Comparison of ENCODE assay signal across 9 mouse cellular contexts in the genomic region with DNA sequence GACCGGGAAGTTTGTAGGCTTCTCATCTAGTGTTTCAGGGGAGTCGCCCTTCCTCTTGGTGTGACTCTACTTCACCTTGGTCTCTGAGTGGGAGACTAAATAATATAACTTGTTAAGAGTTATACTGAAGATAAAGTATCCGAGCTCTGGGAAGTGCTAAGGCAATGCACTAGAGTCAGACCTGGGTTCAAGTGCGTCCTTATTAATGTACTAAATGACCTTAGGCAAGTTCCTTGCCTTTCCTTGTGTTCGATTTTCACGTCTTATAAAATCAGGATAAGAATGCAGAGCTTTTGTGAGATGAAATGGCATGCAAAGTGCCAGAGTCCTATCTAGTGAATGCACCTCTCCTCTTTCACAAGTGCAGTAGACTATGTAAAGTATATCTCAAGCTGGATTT. TPM values are rescaled to one million over a fixed set of nuclear protein-coding genes. Genes with fewer than 3 reads are reported as not detected.
DNase-seq lines count a peak whose midpoint lies in the region; ATAC-seq and TF ChIP-seq lines count a peak whose summit lies in the region.
"Had no signal": no experiment of that assay in that cellular context is flagged by ENCODE, and none has a peak within 500 bp of the region (broad histone marks: within the 10 kb centered on the region; RNA-seq: fewer than 3 reads in every experiment).

No protein-coding gene starts in this region.

- ATAC-seq in lung, embryonic 14.5 days (ENCODE audit: insufficient read depth): no peak
- ATAC-seq in forebrain, embryonic 12.5 days (ENCODE audit: low FRiP score): no peak
- ATAC-seq in limb, embryonic 11.5 days (ENCODE audit: insufficient number of reproducible peaks, low FRiP score, low TSS enrichment, low read depth): no peak
- ATAC-seq in neural tube, embryonic 14.5 days (ENCODE audit: low read depth): no peak

- no peaks in the 10 kb centered on the region for H3K27me3 ChIP-seq in lung, embryonic 14.5 days (ENCODE audit: insufficient read depth, low read length)
- no peaks in the 10 kb centered on the region for H3K27me3 ChIP-seq in forebrain, embryonic 12.5 days
- H3K27me3 ChIP-seq in limb, embryonic 11.5 days (ENCODE audit: control insufficient read depth, insufficient read depth, low read length): no peaks in the 10 kb centered on the region
- no peaks in the 10 kb centered on the region; the same call in 1 of the 2 replicates for H3K27me3 ChIP-seq in neural tube, embryonic 14.5 days (ENCODE audit: control insufficient read depth, insufficient read depth, low read length)
- H3K27me3 ChIP-seq in kidney, adult 2 months (replicated peaks; ENCODE audit: control insufficient read depth, insufficient read depth, low read length): no peaks in the 10 kb centered on the region

- TF ChIP-seq POLR2A in kidney, adult 2 months (IDR thresholded peaks at IDR 0.05; ENCODE audit: low read depth, low read length): no peak

- peak overlapping the region; percentile 81 for H3K4me2 ChIP-seq in lung, embryonic 14.5 days
- peak overlapping the region; percentile 64 for H3K4me2 ChIP-seq in forebrain, embryonic 12.5 days
- peak overlapping the region; percentile 8; the same call in 1 of the 2 replicates for H3K4me2 ChIP-seq in limb, embryonic 11.5 days (ENCODE audit: low read depth, severe bottlenecking)
- peak overlapping the region; percentile 92 for H3K4me2 ChIP-seq in neural tube, embryonic 14.5 days (ENCODE audit: low read depth, low read length)

- no peak overlapping the region for H3K27ac ChIP-seq in lung, embryonic 14.5 days (ENCODE audit: low read depth)
- no peak overlapping the region for H3K27ac ChIP-seq in forebrain, embryonic 12.5 days
- H3K27ac ChIP-seq in limb, embryonic 11.5 days (replicated peaks; ENCODE audit: low read depth, low read length): no peak overlapping the region
- no peak overlapping the region for H3K27ac ChIP-seq in neural tube, embryonic 14.5 days (ENCODE audit: low read depth, low read length)
- no peak overlapping the region for H3K27ac ChIP-seq in kidney, adult 2 months (ENCODE audit: insufficient read depth, low read depth, low read length)

- DNase-seq in lung, embryonic 14.5 days: no peak
- DNase-seq in lung, postnatal 4 days: no peak
- DNase-seq in limb, embryonic 11.5 days (ENCODE audit: low spot score): no peak
- DNase-seq in kidney, adult 2 months: no peak
- DNase-seq in retina, postnatal 1 day: no peak
- no peak for DNase-seq in cerebellum, adult 9-10 months
- DNase-seq: right cerebral cortex, postnatal 4 days had no signal

- 51% methylated on average over 6 of the region's 6 CpGs for WGBS in lung, embryonic 14.5 days
- 80% methylated on average over 6 of the region's 6 CpGs for WGBS in forebrain, embryonic 12.5 days
- 86% methylated on average over 6 of the region's 6 CpGs for WGBS in limb, embryonic 11.5 days
- WGBS in neural tube, embryonic 14.5 days: 81% methylated on average over 6 of the region's 6 CpGs
- 65% methylated on average over 6 of the region's 6 CpGs for WGBS in kidney, adult 2 months

- TF ChIP-seq CTCF in lung, embryonic 14.5 days (IDR thresholded peaks at IDR 0.05; ENCODE audit: low read depth): no peak
- TF ChIP-seq CTCF in kidney, adult 2 months (conservative IDR thresholded peaks at IDR 0.05; ENCODE audit: insufficient read depth, insufficient read length, low read depth, low read length): no peak

- H3K4me1 ChIP-seq in lung, embryonic 14.5 days (ENCODE audit: insufficient read depth): peaks cover 14% of the 10 kb centered on the region
- H3K4me1 ChIP-seq in forebrain, embryonic 12.5 days: peaks cover 37% of the 10 kb centered on the region
- 0 out of 2 replicates have a peak, but pooled peaks cover 3% of the 10 kb centered on the region for H3K4me1 ChIP-seq in limb, embryonic 11.5 days (ENCODE audit: control insufficient read depth, insufficient read depth, low read length)
- peaks cover 32% of the 10 kb centered on the region for H3K4me1 ChIP-seq in neural tube, embryonic 14.5 days (ENCODE audit: control insufficient read depth, insufficient read depth, low read length)
- H3K4me1 ChIP-seq in kidney, adult 2 months (ENCODE audit: control insufficient read depth, insufficient read depth, low read length): peaks cover 2% of the 10 kb centered on the region; the same call in 1 of the 2 replicates

- H3K36me3 ChIP-seq in lung, embryonic 14.5 days (ENCODE audit: insufficient read depth): no peaks in the 10 kb centered on the region
- no peaks in the 10 kb centered on the region for H3K36me3 ChIP-seq in forebrain, embryonic 12.5 days (replicated peaks)
- H3K36me3 ChIP-seq in limb, embryonic 11.5 days (ENCODE audit: control insufficient read depth, insufficient read depth, low read length): no peaks in the 10 kb centered on the region; the same call in 1 of the 2 replicates
- no peaks in the 10 kb centered on the region for H3K36me3 ChIP-seq in neural tube, embryonic 14.5 days (ENCODE audit: control insufficient read depth, insufficient read depth, low read length)
- no peaks in the 10 kb centered on the region for H3K36me3 ChIP-seq in kidney, adult 2 months (ENCODE audit: control insufficient read depth, insufficient read depth, low read length)

- no peak overlapping the region for H3K9ac ChIP-seq in lung, embryonic 14.5 days
- H3K9ac ChIP-seq in forebrain, embryonic 12.5 days: 0 out of 2 replicates have a peak overlapping the region, but pooled peaks have one; percentile 33
- no peak overlapping the region for H3K9ac ChIP-seq in limb, embryonic 11.5 days (ENCODE audit: low read length)
- 0 out of 2 replicates have a peak overlapping the region, but pooled peaks have one; percentile 25 for H3K9ac ChIP-seq in neural tube, embryonic 14.5 days (replicated peaks; ENCODE audit: low read depth, low read length)

- no peaks in the 10 kb centered on the region for H3K9me3 ChIP-seq in lung, embryonic 14.5 days (ENCODE audit: low read depth, low read length)
- H3K9me3 ChIP-seq in forebrain, embryonic 12.5 days: no peaks in the 10 kb centered on the region
- no peaks in the 10 kb centered on the region for H3K9me3 ChIP-seq in limb, embryonic 11.5 days (ENCODE audit: control insufficient read depth, low read length)
- H3K9me3 ChIP-seq in neural tube, embryonic 14.5 days (ENCODE audit: control insufficient read depth, low read length): no peaks in the 10 kb centered on the region

- peak overlapping the region; percentile 69 for H3K4me3 ChIP-seq in lung, embryonic 14.5 days (ENCODE audit: low read depth, low read length)
- peak overlapping the region; percentile 21 for H3K4me3 ChIP-seq in forebrain, embryonic 12.5 days (replicated peaks)
- no peak overlapping the region for H3K4me3 ChIP-seq in limb, embryonic 11.5 days (ENCODE audit: low read depth, low read length)
- peak overlapping the region; percentile 80 for H3K4me3 ChIP-seq in neural tube, embryonic 14.5 days (ENCODE audit: low read depth, low read length)
- no peak overlapping the region for H3K4me3 ChIP-seq in kidney, adult 2 months (ENCODE audit: insufficient read depth, low read depth, low read length)

RNA-seq across cellular contexts. Expression of gene Sesn1, which starts 2.8 kb away (rescaled TPM):
- 30.5 and 32.5 TPM in 2 replicates for polyA plus RNA-seq in lung, embryonic 14.5 days (2014; fragmentation: Nextera tagmentation; extraction: Ambion mirVana)
- 29.0 and 34.0 TPM in 2 replicates for polyA plus RNA-seq in forebrain, embryonic 12.5 days (2016; fragmentation: Nextera tagmentation; extraction: Ambion mirVana)
- 33.4 and 35.9 TPM in 2 replicates for polyA plus RNA-seq in limb, embryonic 11.5 days (2014; fragmentation: Nextera tagmentation; extraction: Ambion mirVana)
- polyA plus RNA-seq in neural tube, embryonic 14.5 days (2014; fragmentation: Nextera tagmentation; extraction: Ambion mirVana): 30.6 and 39.8 TPM in 2 replicates
- 10.4 and 13.2 TPM in 2 replicates for polyA plus RNA-seq in kidney, adult 2 months (2012; rRNA removed)

RNA-seq across cellular contexts. Expression of gene Cep57l1, which starts 2.9 kb away (rescaled TPM):
- polyA plus RNA-seq in lung, embryonic 14.5 days (2014; fragmentation: Nextera tagmentation; extraction: Ambion mirVana): 23.2 and 25.3 TPM in 2 replicates
- polyA plus RNA-seq in forebrain, embryonic 12.5 days (2016; fragmentation: Nextera tagmentation; extraction: Ambion mirVana): 21.9 and 26.0 TPM in 2 replicates
- polyA plus RNA-seq in limb, embryonic 11.5 days (2014; fragmentation: Nextera tagmentation; extraction: Ambion mirVana): 21.2 and 23.8 TPM in 2 replicates
- polyA plus RNA-seq in neural tube, embryonic 14.5 days (2014; fragmentation: Nextera tagmentation; extraction: Ambion mirVana): 15.7 and 15.8 TPM in 2 replicates
- 1.6 and 1.9 TPM in 2 replicates for polyA plus RNA-seq in kidney, adult 2 months (2012; rRNA removed)

Comparison
In these comparisons a context has a peak if more than half of its experiments do, and no peak if none do; other contexts are left out.
1. H3K4me2 ChIP-seq: peak in every context shown above with its lines; median percentile 92 in neural tube, embryonic 14.5 days; 81 in lung, embryonic 14.5 days; 64 in forebrain, embryonic 12.5 days; 8 in limb, embryonic 11.5 days.
2. H3K4me3 ChIP-seq: peak in lung, embryonic 14.5 days (single experiment), forebrain, embryonic 12.5 days (single experiment) and neural tube, embryonic 14.5 days (single experiment); none in limb, embryonic 11.5 days (single experiment) and kidney, adult 2 months (single experiment).
3. H3K9ac ChIP-seq: peak in forebrain, embryonic 12.5 days (single experiment) and neural tube, embryonic 14.5 days (single experiment); none in lung, embryonic 14.5 days (single experiment) and limb, embryonic 11.5 days (single experiment).